Mouse (Mus musculus): ENCODE measurements around the gene Plcb1. TPM values are rescaled to one million over a fixed set of nuclear protein-coding genes. Genes with fewer than 3 reads are reported as not detected.

Gene Plcb1
- polyA plus RNA-seq (2012; rRNA removed) = 0.98 and 2.1 TPM in 2 replicates

DNA sequence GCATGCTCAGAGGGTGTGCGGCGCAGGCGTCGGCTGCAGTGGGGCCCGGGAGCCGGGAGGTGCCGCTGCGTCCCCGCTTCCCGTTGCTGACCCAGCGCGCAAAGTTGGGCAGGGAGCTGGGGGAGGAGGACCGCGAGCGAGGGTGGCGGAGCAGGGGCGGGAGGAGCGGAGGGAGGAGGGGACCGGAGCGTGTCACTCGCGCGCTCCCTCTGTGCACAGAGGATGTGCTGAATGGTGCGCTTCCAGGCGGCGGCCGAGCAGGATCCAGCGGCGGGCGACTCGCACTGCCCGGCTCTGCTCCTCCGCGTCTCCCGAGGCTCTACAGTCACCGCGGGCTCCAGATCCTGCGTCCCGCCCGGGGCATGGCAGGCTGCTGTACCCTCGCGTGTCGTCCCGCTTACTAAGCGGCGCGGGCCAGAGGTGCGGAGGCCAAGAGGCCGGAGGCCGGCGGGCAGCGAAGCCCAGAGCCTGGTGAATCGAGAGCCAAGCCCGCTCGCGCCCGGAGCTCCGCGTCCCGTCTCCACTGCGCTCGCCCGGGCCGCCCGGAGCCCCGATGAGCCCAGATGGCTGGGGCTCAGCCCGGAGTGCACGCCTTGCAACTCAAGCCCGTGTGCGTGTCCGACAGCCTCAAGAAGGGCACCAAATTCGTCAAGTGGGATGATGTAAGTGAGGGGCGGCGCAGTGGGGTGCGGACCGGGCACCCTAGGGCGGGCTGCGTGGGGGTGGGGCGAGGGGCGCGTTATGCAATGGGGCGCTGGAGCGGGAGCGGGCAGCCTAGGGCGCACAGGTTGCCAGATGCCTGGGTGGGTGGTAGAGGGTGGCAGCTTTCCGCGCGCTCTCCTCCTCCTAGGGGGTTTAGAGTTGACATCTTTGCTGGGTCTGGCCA lies at the start of gene Plcb1:
Gene Plcb1 (plus strand): TSS at position 98 of the 886 bp plus-strand sequence.
- Histone ChIP-seq H3K27ac (ENCODE audit: insufficient read depth, low read depth, low read length) (0 out of 2 replicates have a peak within 1 kb of the TSS, but pooled peaks have one; percentile 10), H3K27me3 (ENCODE audit: control insufficient read depth, insufficient read depth, low read length) (no peaks in the 10 kb centered on the region), H3K36me3 (ENCODE audit: control insufficient read depth, insufficient read depth, low read length) (no peaks in the 10 kb centered on the region), H3K4me1 (ENCODE audit: control insufficient read depth, insufficient read depth, insufficient read length, low read length) (no peaks in the 10 kb centered on the region; the same call in 1 of the 2 replicates), H3K4me3 (ENCODE audit: low read depth, low read length) (peak within 1 kb of the TSS; percentile 68)
- WGBS = under 1% methylated on average over 88 of the region's 88 CpGs
- TF ChIP-seq POLR2A (IDR thresholded peaks at IDR 0.05; ENCODE audit: low read depth, low read length) (no peak), CTCF (IDR thresholded peaks at IDR 0.05; ENCODE audit: extremely low read depth, insufficient read length, insufficient replicate concordance, low read depth, low read length) (peak; percentile 30; the same call in 1 of the 2 replicates)

DNA sequence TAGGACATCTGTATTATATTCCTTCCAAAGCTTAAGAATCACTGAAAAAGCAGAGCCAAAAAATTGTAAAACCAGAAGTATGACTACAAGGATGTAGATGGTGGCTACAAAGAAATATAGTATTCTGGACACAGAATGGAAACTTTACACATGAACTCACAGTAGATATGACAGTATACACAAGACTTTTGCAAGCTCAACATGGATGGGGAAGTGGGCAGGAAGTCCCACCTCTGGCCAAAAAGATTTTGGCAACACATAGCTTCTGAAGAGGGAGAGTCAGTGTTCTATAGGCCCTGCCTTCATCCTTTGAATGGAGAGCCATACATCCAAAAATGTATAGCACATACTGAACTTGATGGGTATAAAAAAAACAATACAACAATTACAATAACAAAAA lies 30.3 kb upstream of the Plcb1 start:
- no peak overlapping the region for H3K4me3 ChIP-seq (ENCODE audit: low read depth, low read length)
- no peaks in the 10 kb centered on the region for H3K36me3 ChIP-seq (ENCODE audit: control insufficient read depth, insufficient read depth, low read length)
- no peak for TF ChIP-seq POLR2A (IDR thresholded peaks at IDR 0.05; ENCODE audit: low read depth, low read length)
- no peak for TF ChIP-seq CTCF (IDR thresholded peaks at IDR 0.05; ENCODE audit: extremely low read depth, insufficient read length, insufficient replicate concordance, low read depth, low read length)
- H3K4me1 ChIP-seq (ENCODE audit: control insufficient read depth, insufficient read depth, insufficient read length, low read length) = no peaks in the 10 kb centered on the region
- no peak overlapping the region for H3K27ac ChIP-seq (ENCODE audit: insufficient read depth, low read depth, low read length)
- H3K27me3 ChIP-seq (ENCODE audit: control insufficient read depth, insufficient read depth, low read length) = no peaks in the 10 kb centered on the region

DNA sequence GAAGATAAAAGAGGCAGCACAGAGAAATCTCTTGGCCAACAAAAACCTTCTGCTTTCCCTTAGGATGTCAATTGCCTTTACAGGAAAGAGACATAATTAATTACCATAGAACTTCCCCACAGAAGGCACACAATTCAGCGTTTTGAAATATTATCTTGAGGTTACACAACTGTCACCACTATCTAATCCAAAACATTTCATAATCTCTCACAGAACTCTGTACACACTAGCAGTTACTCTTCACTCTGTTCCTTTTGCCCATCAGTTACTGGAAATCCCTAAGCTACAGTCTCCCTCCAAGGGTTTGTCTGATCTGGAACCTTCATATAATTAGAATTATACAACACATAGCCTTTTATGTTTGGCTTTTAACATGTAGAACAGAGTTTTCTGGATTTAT lies 29.8 kb upstream of the Plcb1 start:
- Histone ChIP-seq H3K4me3 (ENCODE audit: low read depth, low read length) (no peak overlapping the region), H3K27ac (ENCODE audit: insufficient read depth, low read depth, low read length) (no peak overlapping the region), H3K4me1 (ENCODE audit: control insufficient read depth, insufficient read depth, insufficient read length, low read length) (no peaks in the 10 kb centered on the region), H3K27me3 (ENCODE audit: control insufficient read depth, insufficient read depth, low read length) (no peaks in the 10 kb centered on the region), H3K36me3 (ENCODE audit: control insufficient read depth, insufficient read depth, low read length) (no peaks in the 10 kb centered on the region)
- WGBS = 20% methylated on average over 1 of the region's 1 CpGs
- TF ChIP-seq CTCF (IDR thresholded peaks at IDR 0.05; ENCODE audit: extremely low read depth, insufficient read length, insufficient replicate concordance, low read depth, low read length) = no peak
- TF ChIP-seq POLR2A (IDR thresholded peaks at IDR 0.05; ENCODE audit: low read depth, low read length) = no peak

DNA sequence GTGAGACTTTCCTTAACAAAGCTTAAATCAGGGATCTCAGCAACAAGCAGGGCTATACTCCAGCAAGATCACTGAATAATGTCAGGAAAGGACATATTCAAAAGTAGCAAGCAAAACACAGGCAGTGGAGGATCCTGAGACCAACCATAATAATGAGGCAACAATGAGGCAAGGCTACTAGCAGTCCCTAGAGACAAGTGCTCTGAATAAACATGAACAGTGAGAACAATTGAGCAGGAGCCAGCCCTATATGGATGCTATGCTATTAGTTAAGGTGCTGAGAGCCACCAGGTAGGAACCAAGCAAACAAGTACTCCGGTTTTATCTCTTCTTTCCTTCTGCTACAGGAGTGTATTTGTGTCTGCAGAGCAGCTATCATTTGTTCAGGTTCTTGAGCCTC lies 24.8 kb upstream of the Plcb1 start:
- no peaks in the 10 kb centered on the region for H3K36me3 ChIP-seq (ENCODE audit: control insufficient read depth, insufficient read depth, low read length)
- WGBS = 63% methylated on average over 1 of the region's 1 CpGs
- no peak overlapping the region for H3K27ac ChIP-seq (ENCODE audit: insufficient read depth, low read depth, low read length)
- no peak overlapping the region for H3K4me3 ChIP-seq (ENCODE audit: low read depth, low read length)
- no peaks in the 10 kb centered on the region for H3K27me3 ChIP-seq (ENCODE audit: control insufficient read depth, insufficient read depth, low read length)
- TF ChIP-seq CTCF (IDR thresholded peaks at IDR 0.05; ENCODE audit: extremely low read depth, insufficient read length, insufficient replicate concordance, low read depth, low read length) (no peak), POLR2A (IDR thresholded peaks at IDR 0.05; ENCODE audit: low read depth, low read length) (no peak)
- no peaks in the 10 kb centered on the region for H3K4me1 ChIP-seq (ENCODE audit: control insufficient read depth, insufficient read depth, insufficient read length, low read length)

DNA sequence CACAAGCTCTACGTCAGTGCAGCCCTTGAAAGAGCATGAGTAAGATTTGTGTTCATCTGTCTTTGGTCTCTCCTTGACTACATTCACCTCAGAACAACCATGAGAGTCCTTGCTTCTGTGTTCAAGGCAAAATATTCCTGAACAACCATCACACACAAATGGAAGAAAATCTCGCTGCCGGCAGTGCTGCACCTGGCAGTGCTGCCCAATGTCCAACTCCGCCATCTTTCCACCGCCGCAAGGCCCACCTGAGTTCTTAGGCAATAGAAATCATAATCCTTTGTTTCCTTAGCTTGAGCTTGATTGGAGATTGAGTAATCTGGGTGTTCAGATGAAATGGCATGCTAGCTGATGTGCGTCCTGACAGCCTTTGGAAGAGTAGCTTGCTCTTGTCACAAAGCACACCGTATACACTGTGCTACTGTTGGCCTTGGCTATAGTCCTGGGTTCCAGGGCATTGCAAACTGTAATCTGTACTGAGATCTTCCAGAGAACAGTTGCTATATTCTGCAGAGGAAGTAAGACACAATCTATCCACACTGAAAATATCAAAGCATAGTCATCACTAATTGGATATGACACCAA lies 22.4 kb upstream of the Plcb1 start:
- no peak overlapping the region for H3K27ac ChIP-seq (ENCODE audit: insufficient read depth, low read depth, low read length)
- H3K36me3 ChIP-seq (ENCODE audit: control insufficient read depth, insufficient read depth, low read length) = no peaks in the 10 kb centered on the region
- WGBS = 96% methylated on average over 8 of the region's 8 CpGs
- TF ChIP-seq POLR2A (IDR thresholded peaks at IDR 0.05; ENCODE audit: low read depth, low read length) = no peak
- no peak for TF ChIP-seq CTCF (IDR thresholded peaks at IDR 0.05; ENCODE audit: extremely low read depth, insufficient read length, insufficient replicate concordance, low read depth, low read length)
- H3K27me3 ChIP-seq (ENCODE audit: control insufficient read depth, insufficient read depth, low read length) = no peaks in the 10 kb centered on the region
- H3K4me3 ChIP-seq (ENCODE audit: low read depth, low read length) = no peak overlapping the region
- H3K4me1 ChIP-seq (ENCODE audit: control insufficient read depth, insufficient read depth, insufficient read length, low read length) = no peaks in the 10 kb centered on the region

DNA sequence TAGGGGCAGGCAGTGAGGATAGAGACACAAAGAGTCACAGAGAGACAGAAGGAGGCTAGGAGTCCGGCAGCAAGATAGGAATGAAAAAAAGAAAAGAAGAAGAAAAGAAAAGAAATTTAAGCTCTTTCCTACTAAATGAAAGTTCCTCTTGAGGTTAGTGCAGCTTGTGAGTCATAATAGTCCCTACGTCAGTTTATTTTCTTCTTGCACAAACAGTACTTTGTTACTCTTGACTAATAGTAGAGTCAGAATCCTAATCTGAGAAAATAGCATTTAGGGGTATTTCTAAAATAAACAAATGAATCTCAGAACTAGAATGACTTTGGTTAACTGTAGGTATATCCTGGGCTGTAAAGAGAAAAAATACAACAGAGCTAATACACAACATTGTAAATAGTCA lies 21.4 kb upstream of the Plcb1 start:
- WGBS = 67% methylated on average over 2 of the region's 2 CpGs
- Histone ChIP-seq H3K27me3 (ENCODE audit: control insufficient read depth, insufficient read depth, low read length) (no peaks in the 10 kb centered on the region), H3K36me3 (ENCODE audit: control insufficient read depth, insufficient read depth, low read length) (no peaks in the 10 kb centered on the region), H3K4me3 (ENCODE audit: low read depth, low read length) (no peak overlapping the region), H3K4me1 (ENCODE audit: control insufficient read depth, insufficient read depth, insufficient read length, low read length) (no peaks in the 10 kb centered on the region), H3K27ac (ENCODE audit: insufficient read depth, low read depth, low read length) (no peak overlapping the region)
- TF ChIP-seq POLR2A (IDR thresholded peaks at IDR 0.05; ENCODE audit: low read depth, low read length) (no peak), CTCF (IDR thresholded peaks at IDR 0.05; ENCODE audit: extremely low read depth, insufficient read length, insufficient replicate concordance, low read depth, low read length) (no peak)

DNA sequence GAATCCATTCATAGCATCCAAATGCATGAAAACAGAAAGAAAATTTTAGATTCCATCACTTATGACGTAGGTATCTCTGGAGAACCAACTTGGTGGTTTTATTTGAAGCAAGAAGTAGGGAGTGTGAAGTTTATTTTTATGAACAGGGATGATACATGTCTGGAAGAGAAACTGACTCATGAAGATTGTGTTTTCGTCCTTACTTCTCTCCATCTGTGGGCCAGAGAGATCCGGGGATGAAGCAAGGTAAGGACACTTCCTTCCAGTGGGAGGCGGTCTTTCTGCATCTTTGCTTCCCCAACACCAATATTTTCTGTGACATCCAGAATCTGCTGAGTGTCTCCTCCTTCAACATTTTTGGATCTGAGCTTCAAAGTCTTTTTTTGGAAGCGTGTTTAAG lies 6.0 kb upstream of the Plcb1 start:
- Histone ChIP-seq H3K27me3 (ENCODE audit: control insufficient read depth, insufficient read depth, low read length) (no peaks in the 10 kb centered on the region), H3K4me3 (ENCODE audit: low read depth, low read length) (no peak overlapping the region), H3K36me3 (ENCODE audit: control insufficient read depth, insufficient read depth, low read length) (no peaks in the 10 kb centered on the region), H3K27ac (ENCODE audit: insufficient read depth, low read depth, low read length) (no peak overlapping the region), H3K4me1 (ENCODE audit: control insufficient read depth, insufficient read depth, insufficient read length, low read length) (no peaks in the 10 kb centered on the region)
- TF ChIP-seq POLR2A (IDR thresholded peaks at IDR 0.05; ENCODE audit: low read depth, low read length) (no peak), CTCF (IDR thresholded peaks at IDR 0.05; ENCODE audit: extremely low read depth, insufficient read length, insufficient replicate concordance, low read depth, low read length) (no peak)
- WGBS = 60% methylated on average over 5 of the region's 5 CpGs
